Comparison of ENCODE assay signal across 14 mouse cellular contexts in the genomic region with DNA sequence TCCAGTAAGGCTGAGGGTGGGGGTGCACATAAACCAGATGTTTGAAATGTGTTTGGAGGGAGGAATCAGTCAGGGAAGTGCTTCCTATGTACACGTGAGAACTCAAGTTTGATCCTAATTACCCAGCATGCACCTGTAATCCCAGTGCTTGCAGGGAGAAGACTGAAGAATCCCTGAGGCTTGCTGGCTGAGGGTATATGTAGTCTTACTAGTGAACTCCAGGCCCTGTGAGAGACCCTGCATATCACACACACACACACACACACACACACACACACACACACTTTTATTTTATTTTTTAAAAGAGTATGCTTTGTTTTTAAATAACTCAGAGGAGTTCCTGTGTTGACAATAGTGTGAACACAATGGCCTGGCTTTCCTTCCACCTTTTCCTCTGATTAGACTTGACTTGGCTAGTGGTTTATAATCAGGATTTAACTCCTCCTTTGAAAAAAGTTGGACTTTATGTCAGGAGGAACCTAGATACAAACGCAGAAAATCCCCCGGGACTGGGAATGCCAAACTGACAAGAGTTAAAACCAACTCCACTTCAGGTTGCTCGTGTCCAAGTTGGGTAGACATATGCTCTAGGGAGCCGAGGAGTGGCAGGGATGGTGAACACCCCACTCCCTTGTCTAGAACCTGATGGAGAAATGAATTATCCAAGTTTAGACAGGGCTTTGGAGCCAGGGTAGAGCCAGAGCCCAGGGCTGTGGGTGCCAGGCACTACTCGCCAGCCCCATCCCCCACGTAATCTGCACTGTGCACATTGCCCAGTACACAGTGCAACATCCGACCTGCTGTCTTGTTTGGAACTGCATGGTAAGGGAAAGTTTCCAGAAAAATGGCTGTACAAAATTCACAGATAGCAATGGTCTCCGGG. TPM values are rescaled to one million over a fixed set of nuclear protein-coding genes. Genes with fewer than 3 reads are reported as not detected.
A peak's percentile ranks its signal among the peaks of the same experiment; 100 is the strongest.
DNase-seq lines count a peak whose midpoint lies in the region; ATAC-seq and TF ChIP-seq lines count a peak whose summit lies in the region.
"Had no signal": no experiment of that assay in that cellular context is flagged by ENCODE, and none has a peak within 500 bp of the region (broad histone marks: within the 10 kb centered on the region; RNA-seq: fewer than 3 reads in every experiment).

No protein-coding gene starts in this region.

- no peak overlapping the region for H3K4me2 ChIP-seq in heart, postnatal 0 days (ENCODE audit: low read depth, low read length)

- H3K4me3 ChIP-seq in heart, postnatal 0 days (ENCODE audit: low read depth, low read length): no peak overlapping the region

- no peaks in the 10 kb centered on the region for H3K9me3 ChIP-seq in heart, postnatal 0 days (replicated peaks; ENCODE audit: control insufficient read depth, low read length)

- no peaks in the 10 kb centered on the region for H3K4me1 ChIP-seq in heart, postnatal 0 days (ENCODE audit: control insufficient read depth, insufficient read depth)

- TF ChIP-seq CTCF in heart, postnatal 0 days (IDR thresholded peaks at IDR 0.05; ENCODE audit: low read depth): no peak

- 56% methylated on average over 9 of the region's 9 CpGs for WGBS in heart, postnatal 0 days

- H3K27ac ChIP-seq in heart, postnatal 0 days (ENCODE audit: low read depth): peak overlapping the region; percentile 63
- H3K27ac ChIP-seq: liver, embryonic 14.5 days had no signal

- H3K9ac ChIP-seq in heart, postnatal 0 days (replicated peaks; ENCODE audit: low read depth, low read length): no peak overlapping the region
- H3K9ac ChIP-seq: liver, embryonic 14.5 days had no signal

- no peaks in the 10 kb centered on the region for H3K27me3 ChIP-seq in heart, postnatal 0 days (ENCODE audit: control insufficient read depth, insufficient read depth, low read length)

- no peaks in the 10 kb centered on the region for H3K36me3 ChIP-seq in heart, postnatal 0 days (replicated peaks; ENCODE audit: control insufficient read depth, insufficient read depth, low read length)

- DNase-seq in layer of hippocampus, postnatal 10 days (ENCODE audit: low spot score in 2 of 2): peak; percentile 18 to 53
- no peak for DNase-seq in layer of hippocampus, adult 11-12 months (ENCODE audit: low spot score)
- DNase-seq in heart, postnatal 0 days (ENCODE audit: low spot score): peak; percentile 52
- peak; percentile 76 for DNase-seq in kidney, postnatal 14 days
- peak; percentile 10 for DNase-seq in naive thymus-derived CD4-positive, alpha-beta T cell, adult 2 months (ENCODE audit: low read depth)
- no peak for DNase-seq in right cerebral cortex, postnatal 14 days
- DNase-seq: adrenal gland, adult 8-10 months; embryo, embryonic 11 days; right cerebral cortex, postnatal 25 days had no signal

- no peak for TF ChIP-seq EP300 in heart, postnatal 0 days (IDR thresholded peaks at IDR 0.05; ENCODE audit: low read depth)

- ATAC-seq in heart, postnatal 0 days (ENCODE audit: insufficient read depth, low read depth): peak; percentile 36
- ATAC-seq in frontal cortex, adult (ENCODE audit: low TSS enrichment): no peak
- ATAC-seq: inflammation-experienced regulatory T-cells, adult 6 months had no signal

RNA-seq across cellular contexts. Expression of a gene that starts 4.0 kb away (rescaled TPM):
- 1 to 10 TPM; 1.2 to 1.9 TPM for total RNA-seq in layer of hippocampus, postnatal 10 days (2021)
- 0.23 and 6.4 TPM in 2 replicates for total RNA-seq in heart, postnatal 0 days (2014; rRNA removed; ENCODE audit: low replicate concordance)
- 0.64 and 0.66 TPM in 2 replicates for polyA plus RNA-seq in heart, postnatal 0 days (2015; fragmentation: Nextera tagmentation; extraction: Ambion mirVana)
- polyA plus RNA-seq: neural tube, embryonic 11.5 days had no signal

RNA-seq across cellular contexts. Expression of a gene that starts 50.3 kb away (rescaled TPM):
- total RNA-seq in layer of hippocampus, postnatal 10 days (2021): 1 to 10 TPM in 1 of 2 experiments, under 1 TPM in 1; 0.69 to 1.1 TPM
- total RNA-seq in heart, postnatal 0 days (2014; rRNA removed; ENCODE audit: low replicate concordance): not detected in 2 replicates
- polyA plus RNA-seq in heart, postnatal 0 days (2015; fragmentation: Nextera tagmentation; extraction: Ambion mirVana): not detected in 2 replicates
- polyA plus RNA-seq: inflammation-experienced regulatory T-cells, adult 6 months; liver, embryonic 14.5 days; urinary bladder, adult 2 months had no signal

Comparison
In these comparisons a context has a peak if more than half of its experiments do, and no peak if none do; other contexts are left out.
1. DNase-seq: peak in layer of hippocampus, postnatal 10 days (2 of 2), heart, postnatal 0 days (single experiment), kidney, postnatal 14 days (single experiment) and naive thymus-derived CD4-positive, alpha-beta T cell, adult 2 months (single experiment); none in layer of hippocampus, adult 11-12 months (single experiment) and right cerebral cortex, postnatal 14 days (single experiment).